Comparison of ENCODE assay signal across 19 mouse cellular contexts in genomic region chr3:54790601-54791000, GRCm38 (mm10). TPM values are rescaled to one million over a fixed set of nuclear protein-coding genes. Genes with fewer than 3 reads are reported as not detected.
"Had no signal": no experiment of that assay in that cellular context is flagged by ENCODE, and none has a peak within 500 bp of the region (broad histone marks: within the 10 kb centered on the region; RNA-seq: fewer than 3 reads in every experiment).

No protein-coding gene starts in this region.

- ATAC-seq: lung, postnatal 0 days; midbrain, embryonic 16.5 days had no signal

- H3K27ac ChIP-seq: layer of hippocampus, adult 2 months; limb, embryonic 13.5 days; liver, embryonic 15.5 days; midbrain, embryonic 10.5 days; neural tube, embryonic 15.5 days had no signal

- H3K4me1 ChIP-seq: limb, embryonic 13.5 days; liver, embryonic 15.5 days; midbrain, embryonic 10.5 days; neural tube, embryonic 15.5 days had no signal

- H3K4me3 ChIP-seq: layer of hippocampus, adult 2 months; limb, embryonic 13.5 days; liver, embryonic 15.5 days; midbrain, embryonic 10.5 days; neural tube, embryonic 15.5 days had no signal

- H3K4me2 ChIP-seq: limb, embryonic 13.5 days; liver, embryonic 11.5 days; liver, embryonic 15.5 days; neural tube, embryonic 15.5 days had no signal

- H3K36me3 ChIP-seq: liver, embryonic 15.5 days; neural tube, embryonic 15.5 days had no signal

- H3K9ac ChIP-seq: limb, embryonic 13.5 days; liver, embryonic 15.5 days; neural tube, embryonic 15.5 days had no signal

- H3K27me3 ChIP-seq: limb, embryonic 13.5 days; liver, embryonic 15.5 days; neural tube, embryonic 15.5 days had no signal

- DNase-seq: kidney, adult 8-10 months; kidney, postnatal 10 days; kidney, postnatal 4 days; lung, adult 2 months; lung, postnatal 4 days; retina, postnatal 1 day; right cerebral cortex, postnatal 4 days; spleen, adult 18-20 months; thymus, adult 18-20 months; thymus, postnatal 14 days had no signal

- H3K9me3 ChIP-seq: neural tube, embryonic 15.5 days had no signal

RNA-seq across cellular contexts. Expression of gene Smad9, which starts 35.2 kb away (rescaled TPM):
- total RNA-seq: megakaryocyte, adult 5-6 weeks had no signal
